Mouse (Mus musculus) testis, adult 10 weeks (tissue): ENCODE measurements around the gene Pira2. TPM values are rescaled to one million over a fixed set of nuclear protein-coding genes. Genes with fewer than 3 reads are reported as not detected.

Experiments used
- polyA plus RNA-seq: library from polyadenylated mRNA; stranded (reverse); fragments of 350-450 nt; fragmentation: Illumina TruSeq; extraction: RNeasy Lipid Tissue Mini Kit (QIAGEN cat#74804); gene quantifications from one replicate; pipeline ENCODE4 v1.2.3, GENCODE M21; 2014; ENCODE audit warnings: low read depth, low replicate concordance

Gene Pira2
- 0.43 TPM for polyA plus RNA-seq

DNA sequence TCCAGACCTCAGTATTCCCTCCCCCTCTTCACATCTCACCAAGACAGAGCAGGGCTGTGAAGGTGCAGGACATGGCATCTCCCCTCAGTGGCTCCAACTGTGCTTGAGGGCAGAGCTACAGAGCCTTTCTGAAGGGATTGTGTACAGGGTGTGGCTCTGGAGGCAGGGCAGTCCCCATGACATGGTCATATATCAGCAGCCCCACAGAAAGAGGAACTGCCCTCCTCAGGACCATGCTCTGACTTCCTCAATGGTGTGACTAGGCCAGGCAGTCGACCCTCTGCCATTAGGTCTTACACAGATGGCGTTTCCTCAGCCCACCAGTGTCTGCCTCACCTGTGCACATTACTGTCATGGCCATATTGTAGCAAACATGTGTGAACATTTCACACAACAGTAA lies at the start of gene Pira2:
Gene Pira2, minus strand, starts transcription at position 101 of the 400 bp plus-strand sequence.

DNA sequence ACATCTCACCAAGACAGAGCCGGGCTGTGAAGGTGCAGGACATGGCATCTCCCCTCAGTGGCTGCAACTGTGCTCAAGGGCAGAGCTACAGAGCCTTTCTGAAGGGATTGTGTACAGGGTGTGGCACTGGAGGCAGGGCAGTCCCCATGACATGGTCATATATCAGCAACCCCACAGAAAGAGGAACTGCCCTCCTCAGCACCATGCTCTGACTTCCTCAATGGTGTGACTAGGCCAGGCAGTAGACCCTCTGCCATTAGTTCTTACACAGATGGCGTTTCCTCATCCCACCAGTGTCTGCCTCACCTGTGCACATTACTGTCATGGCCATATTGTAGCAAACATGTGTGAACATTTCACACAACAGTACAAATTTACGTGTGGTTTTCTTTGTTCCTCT lies 19.3 kb downstream of the Pira2 start, which contains the start of gene Gm15448:
Gene Gm15448, minus strand, starts transcription at position 89 of the 400 bp plus-strand sequence.

Other genes starting within 250 kb of the Pira2 start
- 1.3 TPM for gene Oscar, start 228.9 kb downstream of the Pira2 start, polyA plus RNA-seq
- gene Ndufa3, start 227.7 kb downstream of the Pira2 start, polyA plus RNA-seq, result 18.2 TPM
- 3.1 TPM for gene Tfpt, start 215.1 kb downstream of the Pira2 start, polyA plus RNA-seq
- gene Prpf31, start 215.1 kb downstream of the Pira2 start, polyA plus RNA-seq, result 13.3 TPM
- 10.5 TPM for gene Cnot3, start 199.8 kb downstream of the Pira2 start, polyA plus RNA-seq
- 3.2 TPM for gene Leng1, start 179.2 kb downstream of the Pira2 start, polyA plus RNA-seq
- gene Tmc4, start 167.5 kb downstream of the Pira2 start, polyA plus RNA-seq, result 2.5 TPM
- 1.2 TPM for gene Tsen34, start 152.2 kb downstream of the Pira2 start, polyA plus RNA-seq
- 10.7 TPM for gene Mboat7, start 151.5 kb downstream of the Pira2 start, polyA plus RNA-seq
- gene Rps9, start 141.1 kb downstream of the Pira2 start, polyA plus RNA-seq, result 3.7 TPM
- 0.22 TPM for gene Pirb, start 124.7 kb downstream of the Pira2 start, polyA plus RNA-seq
- gene Gm15448, start 19.4 kb downstream of the Pira2 start, polyA plus RNA-seq, result not detected
- gene Gm14548, start 53.1 kb upstream of the Pira2 start, polyA plus RNA-seq, result 0.11 TPM
- not detected for gene Lilra6, start 70.5 kb upstream of the Pira2 start, polyA plus RNA-seq
- 2.6 TPM for gene Lair1, start 218.2 kb upstream of the Pira2 start, polyA plus RNA-seq